Mouse (Mus musculus): ENCODE measurements around the gene Chrd.

DNA sequence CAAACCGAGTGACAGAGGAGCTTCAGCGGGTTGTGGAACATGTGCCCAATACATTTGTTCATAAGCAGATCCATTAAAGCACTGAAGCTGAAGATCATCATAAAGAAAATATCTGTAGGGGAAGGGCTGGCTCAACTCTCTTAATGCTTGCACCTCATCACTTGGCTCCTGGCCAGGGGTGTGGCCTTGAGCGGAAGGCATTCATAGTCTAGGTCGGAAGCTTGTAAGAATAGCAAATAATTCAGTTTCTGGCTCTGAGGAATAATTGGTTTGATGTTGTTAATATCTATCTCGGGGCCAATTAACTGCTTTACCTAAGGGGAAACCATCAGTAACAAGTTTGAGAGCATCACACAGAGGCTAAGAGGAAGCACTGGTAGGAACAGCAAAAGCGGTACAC is 53.6 kb downstream of the Chrd start:
- TF ChIP-seq HCFC1 (IDR thresholded peaks at IDR 0.05; ENCODE audit: borderline replicate concordance, insufficient read depth, low read length) (no peak), ZC3H11A (IDR thresholded peaks at IDR 0.05; ENCODE audit: borderline replicate concordance, low read depth, low read length) (no peak), ZNF384 (IDR thresholded peaks at IDR 0.05; ENCODE audit: low read depth, low read length) (no peak), MAFK (IDR thresholded peaks at IDR 0.05; ENCODE audit: insufficient read depth, low read depth, low read length) (no peak)

Data from ES-E14 (cell line).